Mouse (Mus musculus) kidney, adult 8-10 months (tissue): ENCODE measurements at regions not wholly inside any gene's neighbourhood (a gene's known extent, or its start where the extent isn't known, plus 50 kb on each side); places are given as distances from the start of the nearest gene placed in this dataset.

ENCODE experiments used
- DNase-seq, 2 experiments: peaks; one replicate each; pipeline ENCODE4 v3.0.0; 2022

- DNase-seq = no peak
Measured at GRCm38 (mm10) chr12:109892834-109893233, 292.7 kb upstream of the Rtl1 start.

- DNase-seq = no peak
Measured at GRCm38 (mm10) chr12:109893657-109894056, 293.5 kb upstream of the Rtl1 start.

- DNase-seq = peak; percentile 85 to 91
Measured at GRCm38 (mm10) chr12:109895389-109895788, 295.3 kb upstream of the Rtl1 start.

GRCm38 (mm10) chr12:109896397-109896796, 296.3 kb upstream of the Rtl1 start:
- DNase-seq = no peak

GRCm38 (mm10) chr12:109896906-109897305, 296.8 kb upstream of the Rtl1 start:
- DNase-seq = peak in 1 of 2 experiments; percentile 28

GRCm38 (mm10) chr12:109897861-109898385, 297.8 kb upstream of the Rtl1 start:
- DNase-seq = no peak

- DNase-seq = no peak
Measured at GRCm38 (mm10) chr12:109899420-109899819, 299.3 kb upstream of the Rtl1 start.

- DNase-seq = no peak
Measured at GRCm38 (mm10) chr12:109910966-109911495, 310.9 kb upstream of the Rtl1 start.

- no peak for DNase-seq
Measured at GRCm38 (mm10) chr12:109911506-109911905, 311.4 kb upstream of the Rtl1 start.

GRCm38 (mm10) chr12:109917761-109918160, 317.6 kb upstream of the Rtl1 start:
- DNase-seq = no peak

- no peak for DNase-seq
Measured at GRCm38 (mm10) chr12:109918901-109919300, 318.8 kb upstream of the Rtl1 start.

- no peak for DNase-seq
Measured at GRCm38 (mm10) chr12:109922111-109922510, 322.0 kb upstream of the Rtl1 start.

GRCm38 (mm10) chr12:109925866-109926265, 325.7 kb upstream of the Rtl1 start:
- no peak for DNase-seq

- DNase-seq = no peak
Measured at GRCm38 (mm10) chr12:109926643-109927042, 326.5 kb upstream of the Rtl1 start.

- no peak for DNase-seq
Measured at GRCm38 (mm10) chr12:109946179-109946578, 332.7 kb upstream of the Dio3 start.

- no peak for DNase-seq
Measured at GRCm38 (mm10) chr12:109946936-109947335, 331.9 kb upstream of the Dio3 start.

GRCm38 (mm10) chr12:109947886-109948433, 330.9 kb upstream of the Dio3 start:
- DNase-seq = no peak

- no peak for DNase-seq
Measured at GRCm38 (mm10) chr12:109948434-109948984, 330.4 kb upstream of the Dio3 start.

- no peak for DNase-seq
Measured at GRCm38 (mm10) chr12:109949231-109949965, 329.5 kb upstream of the Dio3 start.

GRCm38 (mm10) chr12:109950632-109951031, 328.2 kb upstream of the Dio3 start:
- DNase-seq = no peak

- DNase-seq = no peak
Measured at GRCm38 (mm10) chr12:109951473-109951872, 327.4 kb upstream of the Dio3 start.

- no peak for DNase-seq
Measured at GRCm38 (mm10) chr12:109951884-109952456, 326.9 kb upstream of the Dio3 start.

GRCm38 (mm10) chr12:109952933-109953332, 325.9 kb upstream of the Dio3 start:
- no peak for DNase-seq
